Mouse (Mus musculus) intestine, embryonic 16.5 days (tissue): ENCODE data around the gene Vmn1r87. TPM values are rescaled to one million over a fixed set of nuclear protein-coding genes. Genes with fewer than 3 reads are reported as not detected.
"Not testable (repeated sequence)": the region's sequence is repeated elsewhere in the genome, so short reads cannot be mapped to it uniquely, and the experiment has no call there.

Source experiments
- ATAC-seq: fragments of 200-750 bp; cut with Nextera tagmentation; 2 replicates; pipeline ENCODE4 v1.8.0; 2017; ENCODE audit warnings: moderate TSS enrichment, moderate library complexity
- H3K27ac ChIP-seq: fragments of 300-500 bp; sonication (generic); 2 replicates; pipeline ENCODE4 v1.5.1; 2014; ENCODE audit warnings: mild to moderate bottlenecking, low read length
- H3K27me3 ChIP-seq: fragments of 300-500 bp; sonication (generic); replicated peaks from 2 replicates; pipeline ENCODE4 v1.6.1; 2014; ENCODE audit warnings: low read length, control low read depth, mixed read lengths; ENCODE audit not compliant: control insufficient read depth, insufficient read depth
- H3K36me3 ChIP-seq: fragments of 300-500 bp; sonication (generic); 2 replicates; pipeline ENCODE4 v1.6.1; 2014; ENCODE audit warnings: low read length, control low read depth; ENCODE audit not compliant: control insufficient read depth, insufficient read depth
- H3K4me1 ChIP-seq: fragments of 300-500 bp; sonication (generic); 2 replicates; pipeline ENCODE4 v1.6.1; 2014; ENCODE audit warnings: low read length, control low read depth, mixed read lengths; ENCODE audit not compliant: control insufficient read depth, insufficient read depth
- H3K4me2 ChIP-seq: fragments of 300-500 bp; sonication (generic); 2 replicates; pipeline ENCODE4 v1.6.1; 2014; ENCODE audit warnings: low read depth, low read length, control low read depth
- H3K4me3 ChIP-seq: fragments of 300-500 bp; sonication (generic); 2 replicates; pipeline ENCODE4 v1.5.1; 2014; ENCODE audit warnings: mild to moderate bottlenecking, low read length
- H3K9ac ChIP-seq: fragments of 300-500 bp; sonication (generic); 2 replicates; pipeline ENCODE4 v1.6.1; 2014; ENCODE audit warnings: low read depth, low read length
- H3K9me3 ChIP-seq: fragments of 300-500 bp; sonication (generic); 2 replicates; pipeline ENCODE4 v1.6.1; 2016; ENCODE audit warnings: low read length, control low read depth; ENCODE audit not compliant: control insufficient read depth
- WGBS: fragments of 180-500 bp; shearing (Covaris S2); extraction: QIAGEN DNeasy Blood & Tissue Kit; methylation state at CpG from one replicate; pipeline ENCODE4 v1.1.7; 2014; 5-methylcytosine and 5-hydroxymethylcytosine counted together
- polyA plus RNA-seq: library from polyadenylated mRNA; unstranded; fragments of >200 nt; fragmentation: Nextera tagmentation; extraction: Ambion mirVana; gene quantifications from 2 replicates; pipeline ENCODE4 v1.2.1, GENCODE M21; 2015

Gene Vmn1r87
- polyA plus RNA-seq = not detected in 2 replicates

- H3K36me3 ChIP-seq = no peaks in the 10 kb centered on the region
- H3K4me2 ChIP-seq = no peak within 1 kb of the TSS
- ATAC-seq = no peak
- H3K9ac ChIP-seq = no peak within 1 kb of the TSS
- H3K27me3 ChIP-seq = no peaks in the 10 kb centered on the region
- no peaks in the 10 kb centered on the region for H3K4me1 ChIP-seq
- 81% methylated on average over 1 of the region's 1 CpGs for WGBS
- H3K4me3 ChIP-seq = no peak within 1 kb of the TSS
- H3K9me3 ChIP-seq = no peaks in the 10 kb centered on the region
- no peak within 1 kb of the TSS for H3K27ac ChIP-seq
These were observed at the start of gene Vmn1r87 for GRCm38 (mm10) chr7:13140057-13140456. Vmn1r87 (minus strand) TSS chr7:13140157.

GRCm38 (mm10) chr7:13159268-13159667, 19.3 kb upstream of the Vmn1r87 start, which contains the start of gene Vmn1r88:
Vmn1r88 (plus strand) TSS chr7:13159568.
- H3K27ac ChIP-seq = no peak within 1 kb of the TSS
- no peak within 1 kb of the TSS for H3K9ac ChIP-seq
- no peaks in the 10 kb centered on the region for H3K9me3 ChIP-seq
- no peak within 1 kb of the TSS for H3K4me3 ChIP-seq
- H3K27me3 ChIP-seq = no peaks in the 10 kb centered on the region
- no peak for ATAC-seq
- H3K36me3 ChIP-seq = no peaks in the 10 kb centered on the region
- no peak within 1 kb of the TSS for H3K4me2 ChIP-seq
- H3K4me1 ChIP-seq = no peaks in the 10 kb centered on the region

GRCm38 (mm10) chr7:13137340-13137739, 2.6 kb downstream of the Vmn1r87 start:
- ATAC-seq = no peak
- Histone ChIP-seq H3K4me2 (no peak overlapping the region), H3K36me3 (no peaks in the 10 kb centered on the region), H3K4me3 (no peak overlapping the region), H3K4me1 (no peaks in the 10 kb centered on the region), H3K9me3 (no peaks in the 10 kb centered on the region), H3K9ac (no peak overlapping the region), H3K27me3 (no peaks in the 10 kb centered on the region), H3K27ac (no peak overlapping the region)

GRCm38 (mm10) chr7:13131856-13132255, 8.1 kb downstream of the Vmn1r87 start:
- H3K4me3 ChIP-seq = no peak overlapping the region
- H3K4me1 ChIP-seq = no peaks in the 10 kb centered on the region
- ATAC-seq = no peak
- H3K36me3 ChIP-seq = no peaks in the 10 kb centered on the region
- no peak overlapping the region for H3K4me2 ChIP-seq
- H3K27me3 ChIP-seq = no peaks in the 10 kb centered on the region
- no peak overlapping the region for H3K27ac ChIP-seq
- H3K9ac ChIP-seq = no peak overlapping the region
- 93% methylated on average over 2 of the region's 2 CpGs for WGBS
- no peaks in the 10 kb centered on the region for H3K9me3 ChIP-seq

- H3K27me3 ChIP-seq, H3K4me1 ChIP-seq, H3K9ac ChIP-seq, H3K9me3 ChIP-seq, H3K36me3 ChIP-seq, H3K27ac ChIP-seq: not testable (repeated sequence)
- peak; percentile 92 for ATAC-seq
- Histone ChIP-seq H3K4me3 (peak overlapping the region; percentile 26), H3K4me2 (peak overlapping the region; percentile 45)
- WGBS = under 1% methylated on average over 16 of the region's 34 CpGs
These were observed 16.3 kb downstream of the Vmn1r87 start for GRCm38 (mm10) chr7:13123554-13124153.

GRCm38 (mm10) chr7:13119817-13120216, 20.1 kb downstream of the Vmn1r87 start, which contains the start of gene Vmn1r86:
Vmn1r86 (minus strand) TSS chr7:13119917.
- no peaks in the 10 kb centered on the region for H3K9me3 ChIP-seq
- no peak within 1 kb of the TSS for H3K4me2 ChIP-seq
- no peak within 1 kb of the TSS for H3K27ac ChIP-seq
- H3K4me1 ChIP-seq = no peaks in the 10 kb centered on the region
- ATAC-seq = no peak
- no peaks in the 10 kb centered on the region for H3K27me3 ChIP-seq
- no peak within 1 kb of the TSS for H3K9ac ChIP-seq
- H3K36me3 ChIP-seq = no peaks in the 10 kb centered on the region
- H3K4me3 ChIP-seq = no peak within 1 kb of the TSS

- WGBS = 61% methylated on average over 3 of the region's 3 CpGs
- Histone ChIP-seq H3K9ac (no peak within 1 kb of the TSS), H3K4me1 (no peaks in the 10 kb centered on the region), H3K27ac (no peak within 1 kb of the TSS), H3K27me3 (no peaks in the 10 kb centered on the region), H3K4me3 (no peak within 1 kb of the TSS), H3K36me3 (no peaks in the 10 kb centered on the region), H3K4me2 (no peak within 1 kb of the TSS), H3K9me3 (no peaks in the 10 kb centered on the region)
- ATAC-seq = no peak
These were observed 44.9 kb downstream of the Vmn1r87 start, which contains the start of gene Vmn1r85 for GRCm38 (mm10) chr7:13095073-13095472. Vmn1r85 (minus strand) TSS chr7:13095173.

Other genes with a start within 250 kb of the Vmn1r87 start
- 13.3 and 13.5 TPM in 2 replicates for gene Zscan22, start 242.3 kb downstream of the Vmn1r87 start, polyA plus RNA-seq
- gene Rps5, start 217.9 kb downstream of the Vmn1r87 start, polyA plus RNA-seq = 904 and 1,023 TPM in 2 replicates
- 0.18 and 0.27 TPM in 2 replicates for gene Rnf225, start 212.7 kb downstream of the Vmn1r87 start, polyA plus RNA-seq
- gene Zfp324, start 174.3 kb downstream of the Vmn1r87 start, polyA plus RNA-seq = 7.8 TPM in 2 replicates
- gene Zfp446, start 162.3 kb downstream of the Vmn1r87 start, polyA plus RNA-seq = 5.9 and 6.1 TPM in 2 replicates
- gene Slc27a5, start 142.0 kb downstream of the Vmn1r87 start, polyA plus RNA-seq = 0.84 and 0.89 TPM in 2 replicates
- 116 and 131 TPM in 2 replicates for gene Trim28, start 141.0 kb downstream of the Vmn1r87 start, polyA plus RNA-seq
- 22.2 and 23.2 TPM in 2 replicates for gene Zbtb45, start 130.1 kb downstream of the Vmn1r87 start, polyA plus RNA-seq
- 199 and 202 TPM in 2 replicates for gene Chmp2a, start 105.3 kb downstream of the Vmn1r87 start, polyA plus RNA-seq
- gene Ube2m, start 101.9 kb downstream of the Vmn1r87 start, polyA plus RNA-seq = 19.5 and 25.0 TPM in 2 replicates
- gene Mzf1, start 85.4 kb downstream of the Vmn1r87 start, polyA plus RNA-seq = 1.4 and 1.8 TPM in 2 replicates
- gene Vmn1r85, start 45.0 kb downstream of the Vmn1r87 start, polyA plus RNA-seq = not detected in 2 replicates
- not detected in 2 replicates for gene Vmn1r86, start 20.2 kb downstream of the Vmn1r87 start, polyA plus RNA-seq
- not detected in 2 replicates for gene Vmn1r88, start 19.4 kb upstream of the Vmn1r87 start, polyA plus RNA-seq
- not detected in 2 replicates for gene Vmn1r89, start 72.9 kb upstream of the Vmn1r87 start, polyA plus RNA-seq
- gene Lig1, start 137.1 kb upstream of the Vmn1r87 start, polyA plus RNA-seq = 64.3 and 77.6 TPM in 2 replicates
- 5.2 and 5.3 TPM in 2 replicates for gene Zswim9, start 138.6 kb upstream of the Vmn1r87 start, polyA plus RNA-seq
- gene Pla2g4c, start 184.5 kb upstream of the Vmn1r87 start, polyA plus RNA-seq = 0.57 and 0.71 TPM in 2 replicates